Mouse (Mus musculus) intestine, embryonic 16.5 days (tissue): ENCODE measurements around the gene Stat5b. TPM values are rescaled to one million over a fixed set of nuclear protein-coding genes. Genes with fewer than 3 reads are reported as not detected.
A peak's percentile ranks its signal among the peaks of the same experiment; 100 is the strongest.

ENCODE experiments used
- ATAC-seq: fragments of 200-750 bp; cut with Nextera tagmentation; 2 replicates; pipeline ENCODE4 v1.8.0; 2017; ENCODE audit warnings: moderate TSS enrichment, moderate library complexity
- H3K27ac ChIP-seq: fragments of 300-500 bp; sonication (generic); 2 replicates; pipeline ENCODE4 v1.5.1; 2014; ENCODE audit warnings: mild to moderate bottlenecking, low read length
- H3K27me3 ChIP-seq: fragments of 300-500 bp; sonication (generic); replicated peaks from 2 replicates; pipeline ENCODE4 v1.6.1; 2014; ENCODE audit warnings: low read length, control low read depth, mixed read lengths; ENCODE audit not compliant: control insufficient read depth, insufficient read depth
- H3K36me3 ChIP-seq: fragments of 300-500 bp; sonication (generic); 2 replicates; pipeline ENCODE4 v1.6.1; 2014; ENCODE audit warnings: low read length, control low read depth; ENCODE audit not compliant: control insufficient read depth, insufficient read depth
- H3K4me1 ChIP-seq: fragments of 300-500 bp; sonication (generic); 2 replicates; pipeline ENCODE4 v1.6.1; 2014; ENCODE audit warnings: low read length, control low read depth, mixed read lengths; ENCODE audit not compliant: control insufficient read depth, insufficient read depth
- H3K4me2 ChIP-seq: fragments of 300-500 bp; sonication (generic); 2 replicates; pipeline ENCODE4 v1.6.1; 2014; ENCODE audit warnings: low read depth, low read length, control low read depth
- H3K4me3 ChIP-seq: fragments of 300-500 bp; sonication (generic); 2 replicates; pipeline ENCODE4 v1.5.1; 2014; ENCODE audit warnings: mild to moderate bottlenecking, low read length
- H3K9ac ChIP-seq: fragments of 300-500 bp; sonication (generic); 2 replicates; pipeline ENCODE4 v1.6.1; 2014; ENCODE audit warnings: low read depth, low read length
- H3K9me3 ChIP-seq: fragments of 300-500 bp; sonication (generic); 2 replicates; pipeline ENCODE4 v1.6.1; 2016; ENCODE audit warnings: low read length, control low read depth; ENCODE audit not compliant: control insufficient read depth
- WGBS: fragments of 180-500 bp; shearing (Covaris S2); extraction: QIAGEN DNeasy Blood & Tissue Kit; methylation state at CpG from one replicate; pipeline ENCODE4 v1.1.7; 2014; 5-methylcytosine and 5-hydroxymethylcytosine counted together
- polyA plus RNA-seq: library from polyadenylated mRNA; unstranded; fragments of >200 nt; fragmentation: Nextera tagmentation; extraction: Ambion mirVana; gene quantifications from 2 replicates; pipeline ENCODE4 v1.2.1, GENCODE M21; 2015

Gene Stat5b
- polyA plus RNA-seq, 1 experiment from 2014 or later: 22.8 TPM

- no peaks in the 10 kb centered on the region for H3K9me3 ChIP-seq
- H3K4me3 ChIP-seq: no peak overlapping the region
- H3K4me2 ChIP-seq: no peak overlapping the region
- no peak for ATAC-seq
- no peaks in the 10 kb centered on the region for H3K4me1 ChIP-seq
- WGBS: 74% methylated on average over 8 of the region's 8 CpGs
- no peak overlapping the region for H3K9ac ChIP-seq
- H3K27ac ChIP-seq: no peak overlapping the region
- H3K36me3 ChIP-seq: no peaks in the 10 kb centered on the region
- no peaks in the 10 kb centered on the region for H3K27me3 ChIP-seq
Observed at GRCm38 (mm10) chr11:100870968-100871350, 20.4 kb upstream of the Stat5b start.

DNA sequence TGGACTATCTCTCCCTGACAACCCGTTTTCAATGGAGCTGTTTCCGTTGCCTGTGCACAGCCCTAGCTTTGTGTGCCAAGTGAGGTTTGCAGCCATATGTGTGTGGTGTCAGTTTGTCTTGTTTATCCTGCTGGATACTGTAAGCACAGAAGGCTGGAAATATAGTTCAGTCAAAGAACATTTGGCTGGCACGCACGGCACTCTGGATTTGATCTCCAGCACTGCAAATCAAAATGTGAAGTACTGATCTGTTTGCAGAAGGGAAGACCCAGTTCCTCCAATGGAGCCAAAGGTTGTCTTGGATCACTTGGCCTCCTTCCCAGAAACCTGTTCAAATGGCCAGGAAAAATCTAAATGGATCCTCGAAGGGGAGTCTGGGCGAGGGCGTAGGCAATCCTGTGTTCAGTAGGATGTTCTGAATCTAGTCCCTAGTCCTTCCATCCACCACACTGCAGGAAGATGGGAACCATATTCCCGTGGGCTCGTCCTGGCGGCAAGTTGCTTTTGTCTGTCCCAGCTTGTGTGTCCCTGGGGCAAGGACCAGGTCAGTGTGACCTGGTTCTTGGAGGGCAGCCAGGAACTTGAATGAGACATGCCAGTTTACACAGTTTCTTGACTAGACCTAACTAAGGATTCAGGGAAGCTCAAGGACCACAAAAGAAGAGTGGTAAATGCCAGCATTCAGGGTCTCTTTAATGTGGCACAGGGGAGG is 19.9 kb upstream of the Stat5b start:
- no peaks in the 10 kb centered on the region for H3K27me3 ChIP-seq
- no peak for ATAC-seq
- no peaks in the 10 kb centered on the region for H3K36me3 ChIP-seq
- H3K27ac ChIP-seq: no peak overlapping the region
- H3K9ac ChIP-seq: no peak overlapping the region
- WGBS: 73% methylated on average over 10 of the region's 10 CpGs
- no peaks in the 10 kb centered on the region for H3K4me1 ChIP-seq
- H3K4me3 ChIP-seq: no peak overlapping the region
- H3K9me3 ChIP-seq: no peaks in the 10 kb centered on the region
- no peak overlapping the region for H3K4me2 ChIP-seq

DNA sequence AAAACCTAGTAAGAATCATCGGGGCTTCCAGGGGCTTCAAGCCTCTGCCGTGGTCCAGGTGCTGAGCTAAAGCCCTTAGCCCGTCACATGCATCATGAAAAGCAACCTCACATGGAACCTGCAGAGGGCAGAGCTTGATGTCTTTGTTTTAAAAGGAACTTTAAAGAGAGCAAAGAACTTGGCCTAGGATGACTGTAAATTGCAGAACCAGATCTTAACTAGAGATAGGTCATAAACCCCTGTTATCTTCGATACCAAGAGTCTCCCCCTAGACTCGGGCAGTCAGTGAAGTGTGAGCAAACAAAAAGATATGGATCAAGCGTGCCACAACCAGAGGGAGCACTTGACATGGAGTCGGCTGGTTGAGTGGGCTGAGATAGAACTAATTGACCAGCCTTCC is 15.1 kb upstream of the Stat5b start:
- Histone ChIP-seq H3K4me3 (no peak overlapping the region), H3K36me3 (no peaks in the 10 kb centered on the region), H3K4me1 (peaks cover 4% of the 10 kb centered on the region; the same call in 1 of the 2 replicates), H3K27ac (no peak overlapping the region), H3K27me3 (no peaks in the 10 kb centered on the region), H3K9ac (no peak overlapping the region), H3K4me2 (no peak overlapping the region), H3K9me3 (no peaks in the 10 kb centered on the region)
- 73% methylated on average over 7 of the region's 7 CpGs for WGBS
- no peak for ATAC-seq

- H3K9ac ChIP-seq: no peak overlapping the region
- 83% methylated on average over 10 of the region's 10 CpGs for WGBS
- ATAC-seq: no peak
- no peak overlapping the region for H3K4me3 ChIP-seq
- H3K27me3 ChIP-seq: no peaks in the 10 kb centered on the region
- H3K4me2 ChIP-seq: no peak overlapping the region
- H3K9me3 ChIP-seq: no peaks in the 10 kb centered on the region
- no peaks in the 10 kb centered on the region for H3K36me3 ChIP-seq
- H3K27ac ChIP-seq: no peak overlapping the region
- peaks cover 9% of the 10 kb centered on the region; the same call in 1 of the 2 replicates for H3K4me1 ChIP-seq
Observed at GRCm38 (mm10) chr11:100863141-100863540, 12.6 kb upstream of the Stat5b start.

DNA sequence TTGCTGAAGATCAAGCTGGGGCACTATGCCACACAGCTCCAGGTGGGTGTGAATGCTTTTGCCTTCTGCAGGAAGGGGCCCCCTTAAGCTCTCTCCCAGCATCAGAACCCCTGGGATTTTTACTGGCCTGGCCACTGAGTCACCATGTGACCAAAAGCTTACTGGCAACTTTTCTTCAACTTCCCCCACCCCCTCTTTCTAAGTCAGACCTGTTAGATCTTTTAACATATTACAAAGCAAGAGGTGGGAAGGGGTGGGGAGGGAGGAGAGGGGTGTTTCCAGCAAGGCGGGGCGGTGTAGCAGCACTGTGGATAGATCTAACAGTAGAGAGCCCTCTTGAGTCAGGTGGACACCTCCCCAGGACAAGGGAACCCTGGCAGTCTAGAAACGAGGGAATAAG is 11.3 kb upstream of the Stat5b start:
- no peak for ATAC-seq
- 53% methylated on average over 3 of the region's 3 CpGs for WGBS
- H3K27me3 ChIP-seq: no peaks in the 10 kb centered on the region
- no peak overlapping the region for H3K27ac ChIP-seq
- H3K4me1 ChIP-seq: peaks cover 9% of the 10 kb centered on the region; the same call in 1 of the 2 replicates
- H3K4me3 ChIP-seq: no peak overlapping the region
- no peak overlapping the region for H3K9ac ChIP-seq
- no peak overlapping the region for H3K4me2 ChIP-seq
- H3K9me3 ChIP-seq: no peaks in the 10 kb centered on the region
- no peaks in the 10 kb centered on the region for H3K36me3 ChIP-seq

GRCm38 (mm10) chr11:100861335-100861734 is 10.8 kb upstream of the Stat5b start:
- Histone ChIP-seq H3K27ac (no peak overlapping the region), H3K27me3 (no peaks in the 10 kb centered on the region), H3K36me3 (no peaks in the 10 kb centered on the region), H3K4me2 (0 out of 2 replicates have a peak overlapping the region, but pooled peaks have one; percentile 91), H3K4me1 (peaks cover 9% of the 10 kb centered on the region; the same call in 1 of the 2 replicates), H3K9ac (0 out of 2 replicates have a peak overlapping the region, but pooled peaks have one; percentile 75), H3K9me3 (no peaks in the 10 kb centered on the region), H3K4me3 (no peak overlapping the region)
- 92% methylated on average over 7 of the region's 7 CpGs for WGBS
- no peak for ATAC-seq

DNA sequence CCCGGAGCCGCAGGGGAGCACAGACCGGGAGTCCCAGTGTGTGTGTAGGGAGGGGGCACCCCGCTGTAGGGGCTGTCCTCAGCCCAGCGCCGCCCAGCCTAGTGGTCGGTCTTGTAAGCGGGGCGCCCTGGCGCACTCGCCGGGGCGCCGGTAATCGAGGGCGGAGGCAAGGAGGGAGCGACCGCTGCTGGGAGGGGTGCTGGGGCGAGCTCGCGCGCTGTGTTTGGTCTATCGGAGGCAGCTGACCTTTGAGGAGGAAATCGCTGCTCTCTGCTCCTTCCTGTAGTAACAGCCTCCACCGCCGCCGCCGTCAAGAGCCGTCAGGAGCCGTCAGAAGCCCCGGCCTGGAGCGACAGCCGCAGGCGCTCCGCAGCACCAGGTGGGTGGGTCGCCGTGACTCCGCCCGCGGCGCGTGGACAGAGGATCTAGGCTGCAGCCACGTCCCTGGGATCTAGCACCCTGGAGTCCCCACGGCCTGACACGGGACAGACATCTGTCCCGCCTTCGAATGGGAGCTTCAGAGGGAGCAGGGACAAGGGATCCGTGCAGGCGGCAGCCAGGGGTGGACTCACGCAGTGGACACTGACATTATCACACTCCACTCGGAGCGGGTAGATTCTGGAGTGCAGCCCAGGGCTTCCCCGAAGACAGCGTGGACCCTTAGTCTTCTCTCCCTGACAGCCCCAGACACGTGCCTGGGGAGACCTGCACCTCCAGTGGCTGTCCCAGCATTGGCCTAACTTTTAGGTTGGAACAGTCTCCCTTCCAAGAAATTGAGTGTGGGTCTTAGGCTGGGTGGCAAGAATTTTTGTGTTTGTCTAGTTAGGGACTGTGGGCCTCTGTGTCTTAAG is 9.9 kb upstream of the Stat5b start:
- Histone ChIP-seq H3K4me2 (peak overlapping the region; percentile 91), H3K4me1 (peaks cover 9% of the 10 kb centered on the region; the same call in 1 of the 2 replicates), H3K9ac (peak overlapping the region; percentile 75), H3K4me3 (peak overlapping the region; percentile 65), H3K9me3 (no peaks in the 10 kb centered on the region), H3K27ac (0 out of 2 replicates have a peak overlapping the region, but pooled peaks have one; percentile 37), H3K27me3 (no peaks in the 10 kb centered on the region), H3K36me3 (no peaks in the 10 kb centered on the region)
- ATAC-seq: peak; percentile 97
- WGBS: 2% methylated on average over 53 of the region's 55 CpGs

- peak overlapping the region; percentile 91 for H3K4me2 ChIP-seq
- H3K27me3 ChIP-seq: no peaks in the 10 kb centered on the region
- H3K4me3 ChIP-seq: peak overlapping the region; percentile 65
- H3K4me1 ChIP-seq: peaks cover 9% of the 10 kb centered on the region; the same call in 1 of the 2 replicates
- H3K36me3 ChIP-seq: no peaks in the 10 kb centered on the region
- H3K27ac ChIP-seq: no peak overlapping the region
- WGBS: 54% methylated on average over 6 of the region's 6 CpGs
- 0 out of 2 replicates have a peak overlapping the region, but pooled peaks have one; percentile 24 for H3K9ac ChIP-seq
- no peaks in the 10 kb centered on the region for H3K9me3 ChIP-seq
- ATAC-seq: no peak
Observed at GRCm38 (mm10) chr11:100859579-100860075, 9.1 kb upstream of the Stat5b start.

DNA sequence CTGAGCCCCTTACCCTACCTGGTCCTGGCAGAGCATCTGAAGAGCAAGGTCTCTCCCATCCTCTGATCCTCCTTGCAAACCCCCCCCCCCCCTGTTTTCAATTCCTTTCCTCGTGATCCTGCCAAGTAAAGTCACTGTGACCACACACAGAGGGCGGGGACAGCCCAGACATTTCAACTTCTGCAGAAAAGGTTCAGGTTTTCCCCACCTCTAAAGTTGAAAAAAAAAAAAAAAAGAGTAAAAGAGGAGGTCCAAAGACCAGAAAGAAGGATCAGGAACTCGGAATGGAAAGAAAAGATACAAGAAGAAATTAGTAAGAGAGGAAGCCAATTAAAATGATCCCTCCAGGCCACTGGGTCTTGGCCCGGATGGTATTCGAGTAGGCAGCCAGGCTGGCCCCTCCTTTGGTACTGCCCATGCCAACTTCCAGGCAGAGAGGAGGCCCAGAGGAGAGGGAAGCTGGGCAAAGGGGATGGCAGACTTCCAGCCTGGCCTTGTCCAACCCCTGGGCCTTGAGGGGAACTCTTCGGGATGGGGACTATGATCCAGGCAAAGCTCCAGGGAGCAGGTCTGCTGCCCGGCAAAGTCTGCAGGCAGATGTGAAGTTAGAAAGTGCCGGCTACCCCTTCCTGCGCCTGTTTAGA is 8.5 kb upstream of the Stat5b start, which contains the start of gene Stat5a:
Stat5a (plus strand) TSS at position 417 of the 644 bp plus-strand sequence.
- Histone ChIP-seq H3K9ac (peak within 1 kb of the TSS; percentile 75), H3K9me3 (no peaks in the 10 kb centered on the region), H3K4me1 (peaks cover 12% of the 10 kb centered on the region), H3K27ac (0 out of 2 replicates have a peak within 1 kb of the TSS, but pooled peaks have one; percentile 37), H3K27me3 (no peaks in the 10 kb centered on the region), H3K4me2 (peak within 1 kb of the TSS; percentile 91), H3K36me3 (no peaks in the 10 kb centered on the region), H3K4me3 (peak within 1 kb of the TSS; percentile 65)
- ATAC-seq: no peak
- 66% methylated on average over 9 of the region's 9 CpGs for WGBS
